Mouse (Mus musculus): ENCODE results near the gene Ebf1.

GRCm38 (mm10) chr11:44983961-44984360, 366.8 kb downstream of the Ebf1 start:
- TF ChIP-seq POLR2A (IDR thresholded peaks at IDR 0.05; ENCODE audit: borderline replicate concordance, control insufficient read depth, low read depth, low read length) (no peak), CTCF (IDR thresholded peaks at IDR 0.05; ENCODE audit: control insufficient read depth, insufficient read depth, low read length) (no peak)

All from bone marrow, adult 2 months (tissue).